Mouse (Mus musculus): ENCODE data around the gene Tmem79.
"Not testable (repeated sequence)": the region's sequence is repeated elsewhere in the genome, so short reads cannot be mapped to it uniquely, and the experiment has no call there.

Gene Tmem79

DNA sequence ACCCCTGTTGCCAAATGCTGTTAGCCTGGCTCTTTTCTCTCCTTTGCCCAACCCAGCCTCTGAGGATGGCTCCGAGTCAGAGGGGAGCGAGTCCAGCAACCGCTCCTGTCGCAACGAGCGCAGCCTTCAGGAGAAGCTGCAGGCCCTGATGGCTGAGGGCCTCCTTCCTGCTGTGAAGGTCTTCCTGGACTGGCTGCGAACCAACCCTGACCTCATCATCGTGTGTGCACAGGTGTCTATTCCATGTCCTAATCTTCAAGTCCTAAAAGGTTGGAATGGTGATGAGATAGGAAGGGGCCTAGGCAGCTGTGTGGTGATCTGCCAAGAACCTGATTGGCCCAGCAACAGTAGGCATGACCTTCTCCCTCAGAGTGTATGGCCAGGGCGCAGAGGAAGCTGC is 17.0 kb upstream of the Tmem79 start:
- no peak for DNase-seq (ENCODE audit: low spot score)

DNA sequence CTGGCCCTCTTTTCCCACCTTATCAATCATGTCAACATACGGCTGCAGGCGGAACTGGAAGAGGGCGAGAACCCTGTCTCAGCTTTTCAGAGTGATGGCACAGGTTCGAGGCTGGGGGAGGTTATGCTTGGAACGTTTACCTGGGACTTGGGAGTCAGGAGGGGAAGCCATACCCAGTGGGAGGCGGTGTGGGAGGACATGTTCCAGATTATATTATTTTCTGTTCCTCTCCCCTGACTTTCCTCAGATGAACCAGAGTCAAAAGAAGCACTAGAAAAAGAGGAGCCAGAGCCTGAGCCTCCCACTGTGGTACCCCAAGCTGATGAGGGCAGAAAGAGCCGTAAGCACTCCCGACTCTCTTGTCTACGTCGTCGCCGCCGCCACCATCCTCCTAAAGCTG is 14.8 kb upstream of the Tmem79 start:
- no peak for DNase-seq (ENCODE audit: low spot score)

DNA sequence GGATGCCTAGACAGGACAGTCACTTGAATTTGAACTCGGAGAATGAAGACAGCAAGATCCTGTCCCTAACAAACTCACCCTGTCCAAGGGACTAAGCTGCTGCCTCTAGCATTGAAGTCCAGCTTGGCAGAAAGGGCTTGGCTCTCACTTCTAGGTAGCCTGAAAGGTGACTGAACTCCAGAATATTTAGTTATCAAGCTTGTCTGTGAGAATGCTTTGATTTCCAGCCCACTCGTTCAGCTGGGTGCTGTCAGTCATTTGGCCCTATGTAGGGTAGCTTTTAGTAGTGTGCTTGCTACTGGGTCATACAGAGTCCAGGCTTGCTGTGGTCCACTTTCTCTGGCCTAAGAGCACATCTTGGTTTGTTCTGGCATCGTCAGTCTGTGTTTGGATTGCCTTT is 3.1 kb upstream of the Tmem79 start:
- no peak for DNase-seq (ENCODE audit: low spot score)

DNA sequence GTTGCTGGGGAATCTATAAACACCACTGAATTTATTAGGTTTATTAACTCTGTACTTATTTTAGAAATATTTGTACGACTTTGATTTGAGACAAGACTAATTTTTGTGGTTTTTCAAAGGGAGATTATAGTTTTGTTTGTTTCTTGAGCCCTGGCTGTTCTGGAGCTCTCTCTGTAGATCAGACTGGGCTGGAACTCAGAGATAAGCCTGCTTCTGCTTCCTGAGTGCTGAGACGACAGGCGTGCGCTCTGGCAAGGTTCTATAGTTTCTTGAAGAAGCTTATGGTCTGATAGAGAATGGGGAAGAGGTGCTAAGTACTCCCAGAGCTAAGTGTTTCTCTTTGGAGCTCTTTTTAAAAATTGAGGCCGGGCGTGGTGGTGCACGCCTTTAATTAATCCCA is 2.4 kb upstream of the Tmem79 start:
- no peak for DNase-seq (ENCODE audit: low spot score)

DNA sequence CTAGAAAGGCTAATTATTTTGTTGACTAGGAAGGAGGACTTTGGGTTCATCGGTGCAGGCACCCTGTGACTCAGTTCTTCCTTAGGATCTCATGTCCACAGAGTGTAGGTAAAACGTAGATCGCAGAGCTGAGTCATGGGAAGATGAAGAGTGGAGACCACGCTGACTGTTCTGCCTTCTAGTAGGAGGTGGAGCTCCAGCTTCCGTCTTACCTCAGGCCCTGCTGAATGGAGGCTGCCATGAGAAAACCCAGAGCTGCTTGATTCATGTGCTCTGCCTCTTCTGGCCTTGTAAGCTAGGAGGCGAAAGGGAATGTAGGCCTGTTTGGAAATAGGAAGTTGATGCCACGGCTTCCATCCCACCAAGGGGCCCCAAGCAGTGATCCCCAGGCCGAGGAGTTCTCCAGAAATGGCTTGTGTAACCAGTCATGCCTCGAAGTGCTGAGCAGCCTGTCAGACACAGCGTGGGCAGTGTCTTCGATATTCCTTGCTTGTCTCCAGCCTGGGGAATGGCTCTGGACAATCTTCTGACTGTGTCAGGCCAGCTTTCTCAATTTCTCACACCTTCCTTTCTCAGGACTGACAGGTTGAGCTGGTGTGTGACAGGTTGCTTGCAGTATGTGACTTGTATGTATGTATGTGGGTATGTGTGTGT is 1.5 kb upstream of the Tmem79 start:
- DNase-seq (ENCODE audit: low spot score): peak; percentile 22

DNA sequence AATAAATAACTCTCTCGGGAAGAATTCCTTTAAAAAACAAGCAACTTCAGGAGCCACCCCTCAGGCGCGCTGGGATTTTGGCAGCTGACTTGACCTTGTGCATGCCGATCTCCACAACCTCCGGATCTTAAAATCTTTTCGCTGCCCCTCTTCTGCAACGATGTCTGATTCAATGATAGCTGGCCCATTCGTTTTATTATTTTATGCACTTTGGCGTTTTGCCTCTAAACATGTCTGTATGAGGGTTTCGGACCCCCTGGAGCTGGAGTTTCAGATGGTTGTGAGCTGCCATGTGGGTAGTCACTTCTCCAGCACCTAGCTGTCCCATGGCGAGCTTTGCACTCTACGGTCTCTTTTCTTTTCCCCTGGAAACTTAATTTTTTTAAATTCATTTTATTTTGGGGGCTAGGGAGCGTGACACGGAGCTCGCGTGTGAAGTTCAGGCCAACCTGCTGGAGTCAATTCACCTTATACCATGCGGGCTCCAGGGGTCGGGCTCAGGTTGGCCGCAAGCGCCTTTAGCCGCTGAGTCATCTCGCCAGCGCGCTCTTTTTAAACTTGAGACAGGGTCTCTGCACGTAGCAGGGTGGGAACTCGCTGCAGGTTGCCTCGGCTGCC is 403 bp downstream of the Tmem79 start:
- DNase-seq (ENCODE audit: low spot score): peak; percentile 38

GRCm38 (mm10) chr3:88334902-88335435 is 979 bp downstream of the Tmem79 start:
- no peak for DNase-seq (ENCODE audit: low spot score)

DNA sequence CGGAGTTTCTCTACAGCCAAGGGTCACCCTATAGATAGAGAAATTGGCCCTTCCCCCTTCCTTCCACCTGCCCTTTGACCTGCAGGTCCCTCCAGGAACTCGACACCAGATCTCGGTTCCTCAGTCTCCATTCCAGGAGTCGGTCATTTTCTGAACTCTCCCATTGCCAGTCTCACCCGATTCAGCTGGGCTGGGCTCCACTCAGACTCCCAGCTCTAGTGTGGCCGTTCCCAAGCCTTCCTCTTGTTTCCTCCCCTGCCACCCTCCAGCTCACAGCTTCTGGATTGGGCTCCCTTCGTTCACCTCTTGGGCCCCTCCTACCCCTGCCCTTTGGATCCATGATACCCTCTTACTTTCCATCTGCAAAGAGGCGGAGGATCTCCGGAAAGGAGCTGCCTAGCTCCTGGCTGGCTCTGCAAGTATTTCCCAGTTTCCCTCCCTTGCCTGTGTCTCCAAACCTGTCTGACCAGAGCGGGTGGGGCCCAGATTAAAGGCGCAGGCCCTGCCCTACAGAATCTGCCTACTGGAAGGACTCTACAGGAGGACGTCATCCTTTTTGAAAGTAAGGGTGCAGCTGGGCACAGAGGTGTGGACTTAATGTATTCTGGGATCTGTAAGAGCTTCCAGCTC is 1.8 kb downstream of the Tmem79 start:
- no peak for DNase-seq (ENCODE audit: low spot score)

- DNase-seq (ENCODE audit: low spot score): peak; percentile 58
Measured at GRCm38 (mm10) chr3:88331282-88331681, 4.7 kb downstream of the Tmem79 start.

GRCm38 (mm10) chr3:88328956-88329355 is 7.0 kb downstream of the Tmem79 start:
- no peak for DNase-seq (ENCODE audit: low spot score)

- no peak for DNase-seq (ENCODE audit: low spot score)
Measured at GRCm38 (mm10) chr3:88324951-88325405, 11.0 kb downstream of the Tmem79 start, which contains the start of gene Glmp. Gene Glmp, plus strand, starts transcription at chr3:88325023.

DNA sequence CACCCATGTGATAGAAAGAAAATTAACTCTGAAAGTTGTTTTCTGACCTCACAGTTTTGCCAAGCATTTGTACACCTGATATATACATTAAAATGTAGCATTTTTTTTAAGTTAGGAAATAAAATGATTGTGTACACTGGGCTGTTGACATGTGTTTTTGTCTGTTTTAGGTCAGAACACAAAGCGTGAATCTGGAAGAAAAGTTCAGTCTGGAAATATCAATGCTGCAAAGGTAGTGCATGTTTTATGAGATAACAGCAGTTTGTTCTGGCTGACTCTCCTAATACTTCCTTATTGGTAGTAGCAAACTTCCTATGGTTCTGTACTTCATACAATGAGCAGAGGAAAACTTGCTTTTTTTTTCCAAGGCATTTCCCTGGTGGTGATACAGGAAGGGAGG is 36.8 kb downstream of the Tmem79 start:
- no peak for DNase-seq (ENCODE audit: low spot score)

DNA sequence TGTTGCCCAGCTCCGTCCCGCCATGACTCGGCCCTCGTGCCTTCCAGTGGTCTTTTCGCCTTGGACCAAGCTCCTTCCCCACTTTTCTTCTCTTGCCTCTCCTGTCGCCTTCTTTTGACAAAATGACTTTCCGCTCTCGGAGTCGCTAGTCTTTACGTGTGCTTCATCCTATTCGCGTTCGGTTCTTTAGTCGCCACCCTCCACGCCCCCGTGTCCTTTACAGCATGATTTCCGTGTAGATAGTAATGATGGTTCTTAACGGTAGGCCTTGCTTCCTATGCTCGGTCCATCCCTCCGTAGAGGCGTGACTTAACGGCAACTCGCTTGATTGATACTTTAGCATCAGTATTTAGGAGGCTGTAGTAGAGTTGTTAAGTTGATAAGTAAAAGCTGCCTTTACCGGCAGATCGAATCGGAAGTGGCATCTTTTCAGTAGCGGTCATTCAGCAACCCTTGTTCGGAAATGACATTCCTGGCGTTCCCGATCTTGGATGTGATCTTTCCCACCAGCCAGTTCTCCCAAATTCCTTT is 38.6 kb downstream of the Tmem79 start:
- DNase-seq (ENCODE audit: low spot score): peak; percentile 50

GRCm38 (mm10) chr3:88296561-88297318 is 39.2 kb downstream of the Tmem79 start, which contains the start of the genes Tsacc and Cct3:
Gene Tsacc, minus strand, starts transcription at chr3:88296999.
Gene Cct3, plus strand, starts transcription at chr3:88297116.
- peak; percentile 99 for DNase-seq (ENCODE audit: low spot score)

DNA sequence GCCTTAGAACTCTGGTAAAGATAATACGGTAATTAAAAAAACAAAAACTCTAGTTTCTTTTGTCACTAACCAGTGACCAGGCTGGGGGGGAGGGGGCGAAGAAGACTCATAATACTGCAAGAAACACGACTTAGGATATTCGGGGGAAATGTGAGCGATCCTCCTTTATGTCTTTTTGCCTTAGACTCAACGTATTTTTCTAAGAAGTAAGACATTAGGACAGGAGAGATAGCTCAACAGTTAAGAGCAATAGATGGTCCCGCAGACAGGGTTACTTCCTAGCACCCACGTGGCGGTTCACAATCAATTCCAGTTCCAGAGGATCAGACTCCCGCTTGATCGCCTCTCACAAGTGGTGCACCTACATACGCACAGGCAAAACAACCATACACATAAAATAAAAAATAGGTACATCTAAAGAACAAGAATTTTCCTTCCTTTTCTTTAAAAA is 39.8 kb downstream of the Tmem79 start:
- DNase-seq (ENCODE audit: low spot score): no peak

DNA sequence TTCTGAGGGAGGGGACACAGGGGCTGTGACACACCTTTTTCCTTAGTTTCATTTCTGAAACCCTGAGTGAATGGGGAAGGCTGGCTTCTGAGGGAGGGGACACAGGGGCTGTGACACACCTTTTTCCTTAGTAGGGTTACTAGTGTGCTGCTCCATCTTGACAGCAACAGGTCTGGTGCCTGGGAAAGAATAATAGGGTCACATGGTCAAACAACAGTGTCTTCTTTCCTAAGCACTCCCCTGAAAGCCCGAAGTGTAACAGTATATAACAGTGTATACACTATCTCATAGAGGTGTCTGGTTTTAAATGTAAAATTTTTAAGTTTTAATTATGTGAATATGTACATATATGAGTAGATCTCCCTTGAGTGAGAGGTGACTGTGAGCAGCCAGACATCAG is 40.7 kb downstream of the Tmem79 start:
- not testable (repeated sequence) for DNase-seq (ENCODE audit: low spot score)

DNA sequence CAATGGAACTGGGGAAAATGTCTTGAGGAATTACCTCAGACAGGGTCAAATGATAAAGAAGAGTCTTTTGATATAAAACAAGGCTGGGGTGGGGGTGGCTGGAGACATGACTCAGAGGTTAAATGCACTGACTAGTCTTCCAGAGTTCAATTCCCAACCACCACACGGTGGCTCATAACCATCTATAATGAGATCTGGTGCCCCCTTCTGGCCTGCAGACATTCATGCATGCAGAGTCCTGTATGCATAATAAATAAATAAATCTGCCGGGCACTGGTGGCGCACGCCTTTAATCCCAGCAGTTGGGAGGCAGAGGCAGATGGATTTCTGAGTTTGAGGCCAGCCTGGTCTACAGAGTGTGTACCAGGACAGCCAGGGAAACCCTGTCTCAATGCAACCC is 44.0 kb downstream of the Tmem79 start:
- peak; percentile 28 for DNase-seq (ENCODE audit: low spot score)

DNA sequence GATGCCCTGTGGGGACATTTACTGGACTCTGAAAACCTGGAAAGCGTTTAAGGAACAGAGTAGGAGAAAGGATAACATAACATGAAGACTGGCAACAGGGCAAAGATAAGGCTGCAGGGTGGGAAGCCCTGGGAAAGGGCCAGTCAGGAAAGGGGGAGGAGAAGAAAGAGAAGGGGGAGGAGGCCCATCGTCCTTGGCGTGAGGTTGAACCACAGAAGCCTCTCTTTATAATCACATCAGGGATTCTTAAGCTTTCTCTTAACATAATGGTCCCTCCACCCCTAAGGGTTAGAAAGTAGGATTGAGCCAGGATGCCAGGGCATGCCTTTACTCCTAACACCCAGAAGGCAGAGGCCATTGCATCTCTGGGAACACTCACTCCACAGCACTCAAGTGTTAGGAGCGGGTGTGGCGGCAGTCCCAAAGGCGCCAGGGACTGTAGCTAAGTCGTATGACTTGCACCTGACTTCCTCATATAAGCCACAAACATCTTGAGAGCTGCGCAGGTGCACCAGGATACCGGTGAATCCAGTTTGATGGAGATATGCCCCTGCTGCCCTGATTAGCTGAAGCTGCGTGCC is 47.7 kb downstream of the Tmem79 start:
- not testable (repeated sequence) for DNase-seq (ENCODE audit: low spot score)

GRCm38 (mm10) chr3:88287110-88287509 is 48.8 kb downstream of the Tmem79 start, which contains the start of gene Gm38392:
Gene Gm38392, minus strand, starts transcription at chr3:88287210.
- DNase-seq (ENCODE audit: low spot score): no peak

DNA sequence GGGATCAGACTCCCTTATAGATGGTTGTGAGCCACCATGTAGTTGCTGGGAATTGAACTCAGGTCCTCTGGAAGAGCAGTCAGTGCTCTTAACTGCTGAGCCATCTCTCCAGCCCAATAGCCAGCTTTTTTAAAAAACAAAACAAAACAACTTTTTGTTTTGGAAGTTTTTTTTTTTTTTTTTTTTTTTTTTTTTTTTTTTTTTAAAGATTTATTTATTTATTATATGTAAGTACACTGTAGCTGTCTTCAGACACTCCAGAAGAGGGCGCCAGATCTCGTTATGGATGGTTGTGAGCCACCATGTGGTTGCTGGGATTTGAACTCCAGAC is 50.4 kb downstream of the Tmem79 start:
- DNase-seq (ENCODE audit: low spot score): not testable (repeated sequence)

- not testable (repeated sequence) for DNase-seq (ENCODE audit: low spot score)
Measured at GRCm38 (mm10) chr3:88284815-88285564, 51.0 kb downstream of the Tmem79 start.
